Mouse (Mus musculus): ENCODE results near the gene Prss45. TPM values are rescaled to one million over a fixed set of nuclear protein-coding genes. Genes with fewer than 3 reads are reported as not detected.

Prss45 gene
- not detected in 2 replicates for polyA plus RNA-seq (2015; fragmentation: Nextera tagmentation; extraction: Ambion mirVana)

- ATAC-seq: no peak
- Histone ChIP-seq H3K9me3 (ENCODE audit: control insufficient read depth) (no peaks in the 10 kb centered on the region), H3K4me1 (replicated peaks; ENCODE audit: control insufficient read depth, insufficient read depth, low read length) (no peaks in the 10 kb centered on the region), H3K36me3 (ENCODE audit: control insufficient read depth, insufficient read depth) (no peaks in the 10 kb centered on the region), H3K27ac (ENCODE audit: low read depth, low read length) (no peak within 1 kb of the TSS), H3K4me2 (replicated peaks; ENCODE audit: low read depth) (no peak within 1 kb of the TSS), H3K27me3 (replicated peaks; ENCODE audit: control insufficient read depth, insufficient read depth, low read length) (no peaks in the 10 kb centered on the region), H3K4me3 (ENCODE audit: low read depth, low read length) (no peak within 1 kb of the TSS), H3K9ac (ENCODE audit: low read depth, low read length) (no peak within 1 kb of the TSS)
- TF ChIP-seq CTCF (IDR thresholded peaks at IDR 0.05; ENCODE audit: low read depth): no peak
- 83% methylated on average over 19 of the region's 19 CpGs for WGBS
These were observed at the start of gene Prss45 for GRCm38 (mm10) chr9:110834411-110834810. Gene Prss45, plus strand, starts transcription at chr9:110834588.

DNA sequence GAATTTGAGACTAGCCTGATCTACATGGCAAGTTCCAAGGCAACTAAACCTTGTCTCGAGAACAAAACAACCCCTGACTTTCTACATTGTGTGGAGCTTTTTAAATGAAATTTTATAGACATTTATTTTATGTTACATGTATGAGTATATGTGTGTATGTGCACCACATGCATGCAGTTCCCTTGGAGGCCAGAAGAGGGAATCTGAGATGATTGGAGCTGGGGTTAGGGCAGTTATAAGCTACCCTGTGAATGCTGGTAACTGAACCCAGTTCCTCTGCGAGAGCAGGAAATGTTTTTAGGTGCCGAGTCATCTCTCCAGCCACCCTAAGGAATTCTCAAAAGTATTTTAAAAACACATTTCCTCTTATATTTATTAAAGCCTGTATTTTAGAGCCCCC lies 46.2 kb upstream of the Prss45 start:
- no peak overlapping the region for H3K4me3 ChIP-seq (ENCODE audit: low read depth, low read length)
- WGBS: 88% methylated on average over 3 of the region's 3 CpGs
- no peak for ATAC-seq

DNA sequence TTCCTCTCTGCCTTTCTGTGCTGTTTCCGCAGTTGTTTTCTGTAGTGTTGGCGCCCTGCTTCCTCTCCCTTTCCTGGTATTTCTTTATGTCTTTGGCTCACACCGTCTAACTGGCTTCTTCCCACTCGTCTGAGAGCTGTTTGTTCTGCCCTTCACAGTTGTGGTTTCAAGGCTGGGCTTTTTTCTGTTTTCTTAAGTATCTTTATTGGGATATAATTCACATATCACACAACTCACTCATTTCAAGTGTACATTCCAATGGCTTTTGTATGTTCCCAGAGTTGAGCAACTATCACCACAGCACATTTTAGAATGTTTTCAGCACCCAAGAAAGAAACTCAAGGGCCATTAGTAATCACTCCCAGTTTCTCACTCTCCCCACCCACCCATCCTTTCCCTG lies 43.9 kb upstream of the Prss45 start:
- H3K4me2 ChIP-seq (replicated peaks; ENCODE audit: low read depth): no peak overlapping the region
- no peaks in the 10 kb centered on the region for H3K9me3 ChIP-seq (ENCODE audit: control insufficient read depth)
- H3K4me3 ChIP-seq (ENCODE audit: low read depth, low read length): no peak overlapping the region
- no peaks in the 10 kb centered on the region for H3K27me3 ChIP-seq (replicated peaks; ENCODE audit: control insufficient read depth, insufficient read depth, low read length)
- no peak overlapping the region for H3K9ac ChIP-seq (ENCODE audit: low read depth, low read length)
- H3K27ac ChIP-seq (ENCODE audit: low read depth, low read length): no peak overlapping the region
- ATAC-seq: no peak
- H3K4me1 ChIP-seq (replicated peaks; ENCODE audit: control insufficient read depth, insufficient read depth, low read length): no peaks in the 10 kb centered on the region
- 64% methylated on average over 4 of the region's 4 CpGs for WGBS
- H3K36me3 ChIP-seq (ENCODE audit: control insufficient read depth, insufficient read depth): no peaks in the 10 kb centered on the region
- no peak for TF ChIP-seq CTCF (IDR thresholded peaks at IDR 0.05; ENCODE audit: low read depth)

More for the DNA sequence above, 46.2 kb upstream of the Prss45 start:
- Histone ChIP-seq H3K36me3 (ENCODE audit: control insufficient read depth, insufficient read depth) (no peaks in the 10 kb centered on the region), H3K4me2 (replicated peaks; ENCODE audit: low read depth) (no peak overlapping the region), H3K4me1 (replicated peaks; ENCODE audit: control insufficient read depth, insufficient read depth, low read length) (no peaks in the 10 kb centered on the region), H3K27ac (ENCODE audit: low read depth, low read length) (no peak overlapping the region), H3K9me3 (ENCODE audit: control insufficient read depth) (no peaks in the 10 kb centered on the region), H3K27me3 (replicated peaks; ENCODE audit: control insufficient read depth, insufficient read depth, low read length) (no peaks in the 10 kb centered on the region), H3K9ac (ENCODE audit: low read depth, low read length) (no peak overlapping the region)
- no peak for TF ChIP-seq CTCF (IDR thresholded peaks at IDR 0.05; ENCODE audit: low read depth)

- 81% methylated on average over 10 of the region's 10 CpGs for WGBS
- no peaks in the 10 kb centered on the region for H3K9me3 ChIP-seq (ENCODE audit: control insufficient read depth)
- no peaks in the 10 kb centered on the region for H3K36me3 ChIP-seq (ENCODE audit: control insufficient read depth, insufficient read depth)
- no peak overlapping the region for H3K4me3 ChIP-seq (ENCODE audit: low read depth, low read length)
- TF ChIP-seq CTCF (IDR thresholded peaks at IDR 0.05; ENCODE audit: low read depth): no peak
- no peak for ATAC-seq
- no peaks in the 10 kb centered on the region for H3K4me1 ChIP-seq (replicated peaks; ENCODE audit: control insufficient read depth, insufficient read depth, low read length)
- H3K4me2 ChIP-seq (replicated peaks; ENCODE audit: low read depth): no peak overlapping the region
- no peak overlapping the region for H3K9ac ChIP-seq (ENCODE audit: low read depth, low read length)
- no peaks in the 10 kb centered on the region for H3K27me3 ChIP-seq (replicated peaks; ENCODE audit: control insufficient read depth, insufficient read depth, low read length)
- no peak overlapping the region for H3K27ac ChIP-seq (ENCODE audit: low read depth, low read length)
These were observed 37.4 kb upstream of the Prss45 start for GRCm38 (mm10) chr9:110797013-110797412.

DNA sequence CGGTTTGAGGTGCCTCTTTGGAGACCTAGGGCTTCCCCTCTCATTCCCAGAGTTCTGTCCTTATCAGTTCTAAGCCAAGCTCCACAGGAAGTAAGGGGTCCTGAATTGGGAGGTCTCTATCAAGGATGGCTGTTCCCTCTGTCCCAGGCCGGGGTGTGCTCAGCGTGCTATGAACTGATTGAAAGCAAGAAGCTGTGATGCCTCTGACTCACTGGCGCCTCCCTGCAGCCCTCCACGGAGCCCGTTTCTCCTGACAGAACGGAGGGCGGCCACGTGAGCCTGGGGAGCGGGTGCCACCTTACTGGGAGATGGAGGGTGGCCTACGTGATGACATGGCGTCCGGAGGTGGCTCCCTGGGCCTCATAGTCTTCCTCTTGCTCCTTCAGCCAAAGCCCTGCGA lies 36.5 kb upstream of the Prss45 start, which contains the start of gene Prss42:
Gene Prss42, plus strand, starts transcription at position 301 of the 400 bp plus-strand sequence.
- Histone ChIP-seq H3K36me3 (ENCODE audit: control insufficient read depth, insufficient read depth) (no peaks in the 10 kb centered on the region), H3K27me3 (replicated peaks; ENCODE audit: control insufficient read depth, insufficient read depth, low read length) (no peaks in the 10 kb centered on the region), H3K4me3 (ENCODE audit: low read depth, low read length) (no peak within 1 kb of the TSS), H3K9me3 (ENCODE audit: control insufficient read depth) (no peaks in the 10 kb centered on the region), H3K4me2 (replicated peaks; ENCODE audit: low read depth) (no peak within 1 kb of the TSS), H3K27ac (ENCODE audit: low read depth, low read length) (no peak within 1 kb of the TSS), H3K9ac (ENCODE audit: low read depth, low read length) (no peak within 1 kb of the TSS), H3K4me1 (replicated peaks; ENCODE audit: control insufficient read depth, insufficient read depth, low read length) (no peaks in the 10 kb centered on the region)
- TF ChIP-seq CTCF (IDR thresholded peaks at IDR 0.05; ENCODE audit: low read depth): no peak
- 89% methylated on average over 14 of the region's 14 CpGs for WGBS
- ATAC-seq: no peak

DNA sequence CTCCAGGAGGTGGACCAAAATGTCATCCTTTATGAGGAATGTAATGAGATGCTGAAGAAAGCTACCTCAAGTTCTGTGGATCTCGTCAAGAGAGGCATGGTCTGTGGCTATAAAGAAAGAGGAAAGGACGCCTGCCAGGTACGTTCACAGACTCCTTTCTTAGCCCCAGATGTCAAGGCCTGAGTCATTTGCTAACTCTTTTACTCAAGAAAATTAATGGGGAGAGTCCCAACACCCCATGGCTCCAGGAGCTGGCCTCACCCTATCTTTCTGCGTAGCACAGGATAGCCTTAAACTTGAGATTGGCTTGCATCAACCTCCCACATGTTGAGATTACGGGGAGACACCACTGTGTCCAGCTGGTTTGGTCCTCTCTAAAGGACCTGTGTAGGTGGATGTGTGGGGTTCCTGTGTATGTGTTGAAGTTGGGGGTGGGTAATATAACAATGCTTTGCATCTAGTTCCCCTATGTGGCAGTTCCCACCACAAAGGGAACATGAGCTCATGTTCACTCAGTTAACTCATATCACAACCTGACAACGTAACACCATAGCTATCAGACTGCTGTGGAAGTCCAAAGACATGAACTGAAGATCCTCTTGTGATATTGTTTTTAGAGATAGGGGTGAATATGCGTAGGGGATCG lies 33.4 kb upstream of the Prss45 start:
- no peak overlapping the region for H3K27ac ChIP-seq (ENCODE audit: low read depth, low read length)
- H3K4me2 ChIP-seq (replicated peaks; ENCODE audit: low read depth): no peak overlapping the region
- no peak for TF ChIP-seq CTCF (IDR thresholded peaks at IDR 0.05; ENCODE audit: low read depth)
- no peaks in the 10 kb centered on the region for H3K36me3 ChIP-seq (ENCODE audit: control insufficient read depth, insufficient read depth)
- H3K27me3 ChIP-seq (replicated peaks; ENCODE audit: control insufficient read depth, insufficient read depth, low read length): no peaks in the 10 kb centered on the region
- 89% methylated on average over 8 of the region's 8 CpGs for WGBS
- no peak for ATAC-seq
- no peak overlapping the region for H3K4me3 ChIP-seq (ENCODE audit: low read depth, low read length)
- no peaks in the 10 kb centered on the region for H3K4me1 ChIP-seq (replicated peaks; ENCODE audit: control insufficient read depth, insufficient read depth, low read length)
- no peaks in the 10 kb centered on the region for H3K9me3 ChIP-seq (ENCODE audit: control insufficient read depth)
- no peak overlapping the region for H3K9ac ChIP-seq (ENCODE audit: low read depth, low read length)
